Mouse (Mus musculus): ENCODE data around the gene Ghrhr. TPM values are rescaled to one million over a fixed set of nuclear protein-coding genes. Genes with fewer than 3 reads are reported as not detected.

Ghrhr gene
- polyA plus RNA-seq, 1 experiment from 2014 or later, result not detected

GRCm38 (mm10) chr6:55383897-55384296 is 7.8 kb downstream of the Ghrhr start:
- H3K4me1 ChIP-seq (replicated peaks), result peaks cover 12% of the 10 kb centered on the region
- H3K9me3 ChIP-seq, result no peaks in the 10 kb centered on the region
- no peak overlapping the region for H3K9ac ChIP-seq
- H3K4me2 ChIP-seq, result no peak overlapping the region
- no peak for ATAC-seq (ENCODE audit: low read depth)
- no peaks in the 10 kb centered on the region for H3K27me3 ChIP-seq
- no peak overlapping the region for H3K4me3 ChIP-seq
- H3K27ac ChIP-seq (replicated peaks), result no peak overlapping the region
- 28% methylated on average over 1 of the region's 1 CpGs for WGBS
- no peaks in the 10 kb centered on the region for H3K36me3 ChIP-seq

DNA sequence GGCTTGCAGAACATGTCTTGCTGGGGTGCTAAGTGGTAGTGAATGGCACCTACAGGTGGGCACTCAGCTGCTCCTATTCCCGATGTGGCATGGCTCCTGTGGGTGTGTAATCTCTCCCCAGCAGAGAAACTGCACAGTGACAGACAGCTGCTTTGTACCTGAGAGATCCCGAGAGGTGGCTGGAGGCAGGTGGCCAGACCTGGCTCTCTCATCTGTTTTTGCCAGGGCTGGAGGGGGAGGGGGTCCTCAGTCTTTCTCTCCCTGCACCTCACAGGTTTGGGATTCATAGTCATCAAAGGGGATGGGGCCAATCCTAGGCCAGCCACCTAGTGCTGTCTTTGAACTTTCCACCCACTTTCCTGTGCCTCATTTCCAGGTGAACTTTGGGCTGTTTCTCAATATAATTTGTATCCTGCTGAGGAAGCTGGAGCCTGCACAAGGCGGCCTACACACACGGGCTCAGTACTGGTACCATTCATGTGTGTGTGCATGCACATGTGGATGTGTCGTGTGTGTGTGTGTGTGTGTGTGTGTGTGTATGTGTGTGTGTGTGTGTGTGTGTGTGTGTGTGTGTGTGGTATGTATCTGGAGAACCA is 8.4 kb downstream of the Ghrhr start:
- H3K9me3 ChIP-seq, result no peaks in the 10 kb centered on the region
- no peaks in the 10 kb centered on the region for H3K27me3 ChIP-seq
- no peak overlapping the region for H3K4me3 ChIP-seq
- no peak for ATAC-seq (ENCODE audit: low read depth)
- WGBS, result 76% methylated on average over 5 of the region's 5 CpGs
- no peak overlapping the region for H3K27ac ChIP-seq (replicated peaks)
- no peaks in the 10 kb centered on the region for H3K36me3 ChIP-seq
- no peak overlapping the region for H3K9ac ChIP-seq
- peaks cover 15% of the 10 kb centered on the region for H3K4me1 ChIP-seq (replicated peaks)
- H3K4me2 ChIP-seq, result no peak overlapping the region

GRCm38 (mm10) chr6:55388546-55389169 is 12.6 kb downstream of the Ghrhr start:
- Histone ChIP-seq H3K27ac (replicated peaks) (peak overlapping the region; percentile 74), H3K9ac (no peak overlapping the region), H3K9me3 (no peaks in the 10 kb centered on the region), H3K4me1 (replicated peaks) (peaks cover 48% of the 10 kb centered on the region), H3K27me3 (no peaks in the 10 kb centered on the region), H3K4me2 (no peak overlapping the region), H3K36me3 (no peaks in the 10 kb centered on the region), H3K4me3 (no peak overlapping the region)
- peak; percentile 41 for ATAC-seq (ENCODE audit: low read depth)
- WGBS, result 26% methylated on average over 12 of the region's 12 CpGs

DNA sequence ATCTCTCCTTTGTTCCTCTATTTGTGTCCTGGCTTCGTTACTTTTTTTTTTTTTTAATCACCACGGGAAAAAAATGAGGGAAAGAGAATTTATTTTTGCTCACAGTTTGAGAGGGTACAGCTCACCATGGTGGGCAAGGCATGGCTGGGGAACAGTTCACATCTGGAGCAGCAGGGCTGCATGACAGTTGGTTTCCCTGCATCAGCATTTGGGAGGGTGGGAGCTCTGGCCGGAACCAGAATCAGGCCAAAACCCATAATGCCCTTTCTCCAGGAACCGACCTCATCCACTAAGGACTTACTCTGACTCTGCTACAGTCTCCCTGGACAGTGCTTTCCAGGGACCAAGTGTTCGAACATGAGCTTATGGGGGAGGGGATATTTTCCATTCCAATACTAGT is 13.2 kb downstream of the Ghrhr start:
- Histone ChIP-seq H3K36me3 (no peaks in the 10 kb centered on the region), H3K9me3 (no peaks in the 10 kb centered on the region), H3K27me3 (no peaks in the 10 kb centered on the region), H3K4me1 (replicated peaks) (peaks cover 48% of the 10 kb centered on the region), H3K9ac (no peak overlapping the region), H3K27ac (replicated peaks) (peak overlapping the region; percentile 74; the same call in 1 of the 2 replicates), H3K4me2 (no peak overlapping the region), H3K4me3 (no peak overlapping the region)
- 71% methylated on average over 5 of the region's 5 CpGs for WGBS
- ATAC-seq (ENCODE audit: low read depth), result no peak

GRCm38 (mm10) chr6:55391814-55392213 is 15.7 kb downstream of the Ghrhr start:
- Histone ChIP-seq H3K27me3 (no peaks in the 10 kb centered on the region), H3K4me3 (no peak overlapping the region), H3K9ac (no peak overlapping the region), H3K4me1 (replicated peaks) (peaks cover 65% of the 10 kb centered on the region), H3K27ac (replicated peaks) (peak overlapping the region; percentile 49), H3K9me3 (no peaks in the 10 kb centered on the region), H3K4me2 (no peak overlapping the region), H3K36me3 (no peaks in the 10 kb centered on the region)
- ATAC-seq (ENCODE audit: low read depth), result peak; percentile 44
- WGBS, result 12% methylated on average over 4 of the region's 4 CpGs

DNA sequence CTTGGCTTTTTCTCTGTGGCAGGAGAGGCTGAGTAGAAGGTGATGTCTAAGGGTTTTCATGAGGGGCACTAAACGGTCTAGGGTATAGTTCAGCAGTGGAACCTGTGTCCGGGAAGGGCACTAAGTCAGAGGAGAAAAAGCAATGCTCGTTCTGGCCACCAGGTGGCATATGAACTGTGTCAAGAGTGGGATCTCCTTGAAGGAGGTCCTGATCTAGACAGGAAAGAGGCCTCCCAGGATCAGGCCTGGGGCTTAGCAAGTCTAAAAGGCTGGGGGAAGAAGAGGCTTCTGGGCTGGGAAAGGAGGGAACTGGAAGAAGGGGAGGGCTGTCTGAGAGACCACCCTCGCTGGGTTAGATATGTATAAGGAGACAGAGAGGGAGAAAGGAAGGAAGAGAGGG is 16.4 kb downstream of the Ghrhr start:
- no peak overlapping the region for H3K4me2 ChIP-seq
- peak; percentile 41 for ATAC-seq (ENCODE audit: low read depth)
- H3K27ac ChIP-seq (replicated peaks), result peak overlapping the region; percentile 46
- H3K36me3 ChIP-seq, result no peaks in the 10 kb centered on the region
- H3K27me3 ChIP-seq, result no peaks in the 10 kb centered on the region
- H3K9ac ChIP-seq, result no peak overlapping the region
- peaks cover 71% of the 10 kb centered on the region for H3K4me1 ChIP-seq (replicated peaks)
- no peaks in the 10 kb centered on the region for H3K9me3 ChIP-seq
- H3K4me3 ChIP-seq, result no peak overlapping the region
- 11% methylated on average over 4 of the region's 4 CpGs for WGBS

- no peaks in the 10 kb centered on the region for H3K9me3 ChIP-seq
- ATAC-seq (ENCODE audit: low read depth), result no peak
- H3K4me2 ChIP-seq, result no peak overlapping the region
- WGBS, result 65% methylated on average over 10 of the region's 10 CpGs
- no peak overlapping the region for H3K27ac ChIP-seq (replicated peaks)
- no peaks in the 10 kb centered on the region for H3K36me3 ChIP-seq
- no peak overlapping the region for H3K9ac ChIP-seq
- no peaks in the 10 kb centered on the region for H3K27me3 ChIP-seq
- H3K4me3 ChIP-seq, result no peak overlapping the region
- peaks cover 70% of the 10 kb centered on the region for H3K4me1 ChIP-seq (replicated peaks)
Measured at GRCm38 (mm10) chr6:55394854-55395253, 18.8 kb downstream of the Ghrhr start.

- Histone ChIP-seq H3K27me3 (no peaks in the 10 kb centered on the region), H3K4me3 (no peak overlapping the region), H3K9ac (no peak overlapping the region), H3K4me1 (replicated peaks) (peaks cover 68% of the 10 kb centered on the region), H3K4me2 (no peak overlapping the region), H3K36me3 (no peaks in the 10 kb centered on the region), H3K9me3 (no peaks in the 10 kb centered on the region), H3K27ac (replicated peaks) (peak overlapping the region; percentile 42)
- 54% methylated on average over 3 of the region's 3 CpGs for WGBS
- no peak for ATAC-seq (ENCODE audit: low read depth)
Measured at GRCm38 (mm10) chr6:55396176-55396575, 20.1 kb downstream of the Ghrhr start.

- Histone ChIP-seq H3K36me3 (no peaks in the 10 kb centered on the region), H3K27me3 (no peaks in the 10 kb centered on the region), H3K9me3 (no peaks in the 10 kb centered on the region), H3K27ac (replicated peaks) (peak overlapping the region; percentile 42), H3K9ac (no peak overlapping the region), H3K4me2 (no peak overlapping the region), H3K4me3 (no peak overlapping the region), H3K4me1 (replicated peaks) (peaks cover 64% of the 10 kb centered on the region)
- ATAC-seq (ENCODE audit: low read depth), result peak; percentile 57
- WGBS, result 47% methylated on average over 11 of the region's 11 CpGs
Measured at GRCm38 (mm10) chr6:55396622-55397041, 20.5 kb downstream of the Ghrhr start.

DNA sequence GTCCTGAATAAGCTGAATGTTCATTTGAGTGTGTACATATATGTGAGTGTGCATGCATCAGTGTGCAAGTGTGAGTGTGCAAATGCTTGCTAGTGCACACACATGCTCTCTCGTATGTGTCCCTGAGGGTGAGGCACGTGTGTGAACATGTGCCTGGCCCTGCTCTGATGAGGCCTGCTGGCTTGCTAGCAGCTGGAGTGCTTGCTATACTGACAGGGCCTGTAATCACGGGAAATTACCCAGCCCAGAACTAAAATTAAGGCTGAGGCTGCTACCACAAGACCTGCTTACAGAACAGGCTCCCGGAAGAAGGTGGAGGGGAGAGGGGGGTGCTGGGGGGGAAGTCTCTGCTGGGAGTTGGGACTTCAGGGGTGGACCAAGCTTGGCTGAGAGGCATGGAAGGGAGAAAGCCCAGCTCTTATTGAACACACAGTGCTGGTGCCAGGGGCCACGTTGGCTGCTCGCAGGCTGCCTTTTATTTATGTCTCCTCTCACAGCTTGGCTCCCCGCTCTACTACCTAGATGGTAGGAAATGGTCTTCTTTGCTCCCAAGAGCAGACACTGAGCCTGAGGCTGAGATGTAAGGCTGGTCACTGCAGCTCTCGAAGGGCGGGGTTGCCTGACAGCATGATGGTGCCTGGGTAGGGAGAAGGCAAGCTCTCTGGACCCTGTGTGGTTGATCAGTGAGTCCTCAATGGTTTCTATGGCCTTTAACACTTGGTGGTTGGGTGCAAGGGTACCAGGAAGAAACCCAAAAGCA is 23.0 kb downstream of the Ghrhr start:
- 0 out of 2 replicates have a peak, but pooled peaks have one; percentile 1 for ATAC-seq (ENCODE audit: low read depth)
- no peaks in the 10 kb centered on the region for H3K36me3 ChIP-seq
- no peaks in the 10 kb centered on the region for H3K27me3 ChIP-seq
- peaks cover 52% of the 10 kb centered on the region for H3K4me1 ChIP-seq (replicated peaks)
- no peak overlapping the region for H3K9ac ChIP-seq
- H3K9me3 ChIP-seq, result no peaks in the 10 kb centered on the region
- H3K27ac ChIP-seq (replicated peaks), result peak overlapping the region; percentile 61
- H3K4me3 ChIP-seq, result no peak overlapping the region
- 48% methylated on average over 9 of the region's 9 CpGs for WGBS
- H3K4me2 ChIP-seq, result no peak overlapping the region

DNA sequence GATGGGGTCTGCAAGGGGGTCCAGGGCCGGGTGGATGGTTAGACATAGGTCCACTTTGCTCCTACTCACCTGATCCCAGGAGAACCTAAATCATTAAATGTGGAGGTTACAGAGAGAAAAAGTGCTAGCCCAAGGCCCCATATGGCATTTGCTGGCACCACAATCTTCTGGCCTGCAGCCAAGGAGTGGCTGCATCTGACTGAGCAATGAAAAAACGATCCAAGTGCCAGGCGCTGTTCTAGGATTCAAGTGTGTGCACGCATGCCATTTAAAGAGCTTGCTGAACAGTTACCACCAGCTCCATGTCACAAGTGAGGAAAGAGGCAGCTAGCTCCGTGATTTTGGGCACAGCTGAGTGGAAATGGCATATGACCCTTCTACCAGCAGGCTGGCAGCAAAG is 23.8 kb downstream of the Ghrhr start:
- Histone ChIP-seq H3K9me3 (no peaks in the 10 kb centered on the region), H3K4me1 (replicated peaks) (peaks cover 48% of the 10 kb centered on the region), H3K9ac (no peak overlapping the region), H3K4me2 (no peak overlapping the region), H3K27me3 (no peaks in the 10 kb centered on the region), H3K36me3 (no peaks in the 10 kb centered on the region), H3K27ac (replicated peaks) (peak overlapping the region; percentile 61), H3K4me3 (no peak overlapping the region)
- ATAC-seq (ENCODE audit: low read depth), result no peak
- 33% methylated on average over 5 of the region's 5 CpGs for WGBS

- Histone ChIP-seq H3K4me2 (no peak overlapping the region), H3K36me3 (no peaks in the 10 kb centered on the region), H3K27me3 (no peaks in the 10 kb centered on the region), H3K9me3 (no peaks in the 10 kb centered on the region), H3K4me3 (no peak overlapping the region), H3K27ac (replicated peaks) (no peak overlapping the region), H3K4me1 (replicated peaks) (peaks cover 32% of the 10 kb centered on the region), H3K9ac (no peak overlapping the region)
- no peak for ATAC-seq (ENCODE audit: low read depth)
- WGBS, result 69% methylated on average over 9 of the region's 9 CpGs
Measured at GRCm38 (mm10) chr6:55402041-55402776, 26.1 kb downstream of the Ghrhr start.

Data from neural tube, embryonic 13.5 days (tissue).